Mouse (Mus musculus): ENCODE measurements at regions not wholly inside any gene's neighbourhood (a gene's known extent, or its start where the extent isn't known, plus 50 kb on each side); places are given as distances from the start of the nearest gene placed in this dataset.

- no peak for DNase-seq (ENCODE audit: low spot score)
Measured at GRCm38 (mm10) chr13:28693078-28693477, 260.4 kb downstream of the Sox4 start.

- no peak for DNase-seq (ENCODE audit: low spot score)
Measured at GRCm38 (mm10) chr13:28692587-28692986, 260.9 kb downstream of the Sox4 start.

- no peak for DNase-seq (ENCODE audit: low spot score)
Measured at GRCm38 (mm10) chr13:28690511-28691160, 262.9 kb downstream of the Sox4 start.

GRCm38 (mm10) chr13:28687838-28688237 is 265.7 kb downstream of the Sox4 start:
- no peak for DNase-seq (ENCODE audit: low spot score)

GRCm38 (mm10) chr13:28684311-28684710 is 269.2 kb downstream of the Sox4 start:
- DNase-seq (ENCODE audit: low spot score), result no peak

- no peak for DNase-seq (ENCODE audit: low spot score)
Measured at GRCm38 (mm10) chr13:28680266-28680665, 273.2 kb downstream of the Sox4 start.

GRCm38 (mm10) chr13:28673622-28674021 is 279.9 kb downstream of the Sox4 start:
- DNase-seq (ENCODE audit: low spot score), result no peak

GRCm38 (mm10) chr13:28671543-28671942 is 282.0 kb downstream of the Sox4 start:
- DNase-seq (ENCODE audit: low spot score), result no peak

- DNase-seq (ENCODE audit: low spot score), result no peak
Measured at GRCm38 (mm10) chr13:28669832-28670585, 283.5 kb downstream of the Sox4 start.

GRCm38 (mm10) chr13:28666832-28667231 is 286.7 kb downstream of the Sox4 start:
- no peak for DNase-seq (ENCODE audit: low spot score)

- DNase-seq (ENCODE audit: low spot score), result no peak
Measured at GRCm38 (mm10) chr13:28665150-28665549, 288.4 kb downstream of the Sox4 start.

- DNase-seq (ENCODE audit: low spot score), result no peak
Measured at GRCm38 (mm10) chr13:28664698-28665097, 288.8 kb downstream of the Sox4 start.

GRCm38 (mm10) chr13:28663950-28664681 is 289.4 kb downstream of the Sox4 start:
- DNase-seq (ENCODE audit: low spot score), result no peak

GRCm38 (mm10) chr13:28663459-28663858 is 290.1 kb downstream of the Sox4 start:
- peak; percentile 24 for DNase-seq (ENCODE audit: low spot score)

GRCm38 (mm10) chr13:28662316-28662752 is 291.2 kb downstream of the Sox4 start:
- DNase-seq (ENCODE audit: low spot score), result no peak

GRCm38 (mm10) chr13:28660151-28660550 is 293.4 kb downstream of the Sox4 start:
- DNase-seq (ENCODE audit: low spot score), result no peak

GRCm38 (mm10) chr13:28658652-28659051 is 294.9 kb downstream of the Sox4 start:
- DNase-seq (ENCODE audit: low spot score), result no peak

GRCm38 (mm10) chr13:28654883-28655282 is 298.6 kb downstream of the Sox4 start:
- no peak for DNase-seq (ENCODE audit: low spot score)

GRCm38 (mm10) chr13:28653362-28653761 is 300.2 kb downstream of the Sox4 start:
- DNase-seq (ENCODE audit: low spot score), result no peak

- peak; percentile 43 for DNase-seq (ENCODE audit: low spot score)
Measured at GRCm38 (mm10) chr13:28651810-28652209, 301.7 kb downstream of the Sox4 start.

GRCm38 (mm10) chr13:28645881-28646280 is 307.6 kb downstream of the Sox4 start:
- DNase-seq (ENCODE audit: low spot score), result no peak

GRCm38 (mm10) chr13:28644846-28645574 is 308.5 kb downstream of the Sox4 start:
- no peak for DNase-seq (ENCODE audit: low spot score)

Data from lung, postnatal 25 days (tissue).